Mouse (Mus musculus): ENCODE measurements at regions not wholly inside any gene's neighbourhood (a gene's known extent, or its start where the extent isn't known, plus 50 kb on each side); places are given as distances from the start of the nearest gene placed in this dataset.

GRCm38 (mm10) chr3:62985033-62985432, 256.3 kb upstream of the Mme start:
- Histone ChIP-seq H3K9me3 (replicated peaks; ENCODE audit: control insufficient read depth, low read length) (no peaks in the 10 kb centered on the region), H3K4me3 (ENCODE audit: low read depth, low read length) (no peak overlapping the region), H3K9ac (replicated peaks; ENCODE audit: low read depth, low read length) (no peak overlapping the region), H3K4me2 (ENCODE audit: low read depth, low read length) (no peak overlapping the region), H3K27me3 (ENCODE audit: control insufficient read depth, insufficient read depth, low read length) (no peaks in the 10 kb centered on the region), H3K4me1 (ENCODE audit: control insufficient read depth, insufficient read depth) (no peaks in the 10 kb centered on the region), H3K27ac (ENCODE audit: low read depth) (no peak overlapping the region), H3K36me3 (replicated peaks; ENCODE audit: control insufficient read depth, insufficient read depth, low read length) (no peaks in the 10 kb centered on the region)
- 46% methylated on average over 4 of the region's 4 CpGs for WGBS
- TF ChIP-seq CTCF (IDR thresholded peaks at IDR 0.05; ENCODE audit: low read depth) (no peak), EP300 (IDR thresholded peaks at IDR 0.05; ENCODE audit: low read depth) (no peak)
- DNase-seq (ENCODE audit: low spot score) (no peak), ATAC-seq (ENCODE audit: insufficient read depth, low read depth) (no peak)

- no peak for ATAC-seq (ENCODE audit: insufficient read depth, low read depth)
Observed at GRCm38 (mm10) chr3:62976906-62977305, 264.4 kb upstream of the Mme start.

GRCm38 (mm10) chr3:62963244-62963643, 278.1 kb upstream of the Mme start:
- no peak overlapping the region for H3K4me3 ChIP-seq (ENCODE audit: low read depth, low read length)
- TF ChIP-seq EP300 (IDR thresholded peaks at IDR 0.05; ENCODE audit: low read depth) (no peak), CTCF (IDR thresholded peaks at IDR 0.05; ENCODE audit: low read depth) (no peak)
- WGBS, result 56% methylated on average over 1 of the region's 1 CpGs
- H3K4me2 ChIP-seq (ENCODE audit: low read depth, low read length), result no peak overlapping the region
- H3K9ac ChIP-seq (replicated peaks; ENCODE audit: low read depth, low read length), result no peak overlapping the region
- ATAC-seq (ENCODE audit: insufficient read depth, low read depth) (no peak), DNase-seq (ENCODE audit: low spot score) (no peak)
- H3K9me3 ChIP-seq (replicated peaks; ENCODE audit: control insufficient read depth, low read length), result no peaks in the 10 kb centered on the region
- H3K27ac ChIP-seq (ENCODE audit: low read depth), result no peak overlapping the region
- H3K27me3 ChIP-seq (ENCODE audit: control insufficient read depth, insufficient read depth, low read length), result no peaks in the 10 kb centered on the region
- H3K36me3 ChIP-seq (replicated peaks; ENCODE audit: control insufficient read depth, insufficient read depth, low read length), result no peaks in the 10 kb centered on the region
- no peaks in the 10 kb centered on the region for H3K4me1 ChIP-seq (ENCODE audit: control insufficient read depth, insufficient read depth)

More at GRCm38 (mm10) chr3:62976906-62977305, 264.4 kb upstream of the Mme start:
- DNase-seq (ENCODE audit: low spot score), result no peak
- Histone ChIP-seq H3K9ac (replicated peaks; ENCODE audit: low read depth, low read length) (no peak overlapping the region), H3K36me3 (replicated peaks; ENCODE audit: control insufficient read depth, insufficient read depth, low read length) (no peaks in the 10 kb centered on the region), H3K27me3 (ENCODE audit: control insufficient read depth, insufficient read depth, low read length) (no peaks in the 10 kb centered on the region), H3K4me2 (ENCODE audit: low read depth, low read length) (no peak overlapping the region), H3K27ac (ENCODE audit: low read depth) (no peak overlapping the region), H3K4me3 (ENCODE audit: low read depth, low read length) (no peak overlapping the region), H3K4me1 (ENCODE audit: control insufficient read depth, insufficient read depth) (no peaks in the 10 kb centered on the region), H3K9me3 (replicated peaks; ENCODE audit: control insufficient read depth, low read length) (no peaks in the 10 kb centered on the region)
- 86% methylated on average over 1 of the region's 1 CpGs for WGBS
- TF ChIP-seq CTCF (IDR thresholded peaks at IDR 0.05; ENCODE audit: low read depth) (no peak), EP300 (IDR thresholded peaks at IDR 0.05; ENCODE audit: low read depth) (no peak)

GRCm38 (mm10) chr3:62962608-62963007, 278.7 kb upstream of the Mme start:
- TF ChIP-seq EP300 (IDR thresholded peaks at IDR 0.05; ENCODE audit: low read depth) (no peak), CTCF (IDR thresholded peaks at IDR 0.05; ENCODE audit: low read depth) (no peak)
- Histone ChIP-seq H3K27ac (ENCODE audit: low read depth) (no peak overlapping the region), H3K4me1 (ENCODE audit: control insufficient read depth, insufficient read depth) (no peaks in the 10 kb centered on the region), H3K4me2 (ENCODE audit: low read depth, low read length) (no peak overlapping the region), H3K27me3 (ENCODE audit: control insufficient read depth, insufficient read depth, low read length) (no peaks in the 10 kb centered on the region), H3K4me3 (ENCODE audit: low read depth, low read length) (no peak overlapping the region), H3K9ac (replicated peaks; ENCODE audit: low read depth, low read length) (no peak overlapping the region), H3K9me3 (replicated peaks; ENCODE audit: control insufficient read depth, low read length) (no peaks in the 10 kb centered on the region), H3K36me3 (replicated peaks; ENCODE audit: control insufficient read depth, insufficient read depth, low read length) (no peaks in the 10 kb centered on the region)
- ATAC-seq (ENCODE audit: insufficient read depth, low read depth) (no peak), DNase-seq (ENCODE audit: low spot score) (no peak)
- 11% methylated on average over 4 of the region's 4 CpGs for WGBS

- Histone ChIP-seq H3K4me3 (ENCODE audit: low read depth, low read length) (no peak overlapping the region), H3K9ac (replicated peaks; ENCODE audit: low read depth, low read length) (no peak overlapping the region), H3K4me2 (ENCODE audit: low read depth, low read length) (no peak overlapping the region), H3K27ac (ENCODE audit: low read depth) (no peak overlapping the region), H3K36me3 (replicated peaks; ENCODE audit: control insufficient read depth, insufficient read depth, low read length) (no peaks in the 10 kb centered on the region), H3K4me1 (ENCODE audit: control insufficient read depth, insufficient read depth) (no peaks in the 10 kb centered on the region), H3K9me3 (replicated peaks; ENCODE audit: control insufficient read depth, low read length) (no peaks in the 10 kb centered on the region), H3K27me3 (ENCODE audit: control insufficient read depth, insufficient read depth, low read length) (no peaks in the 10 kb centered on the region)
- TF ChIP-seq EP300 (IDR thresholded peaks at IDR 0.05; ENCODE audit: low read depth) (no peak), CTCF (IDR thresholded peaks at IDR 0.05; ENCODE audit: low read depth) (no peak)
- ATAC-seq (ENCODE audit: insufficient read depth, low read depth), result no peak
- no peak for DNase-seq (ENCODE audit: low spot score)
Observed at GRCm38 (mm10) chr3:62945356-62945755, 296.0 kb upstream of the Mme start.

GRCm38 (mm10) chr3:62938601-62939000, 302.7 kb upstream of the Mme start:
- Histone ChIP-seq H3K9ac (replicated peaks; ENCODE audit: low read depth, low read length) (no peak overlapping the region), H3K9me3 (replicated peaks; ENCODE audit: control insufficient read depth, low read length) (no peaks in the 10 kb centered on the region), H3K27ac (ENCODE audit: low read depth) (no peak overlapping the region), H3K36me3 (replicated peaks; ENCODE audit: control insufficient read depth, insufficient read depth, low read length) (no peaks in the 10 kb centered on the region), H3K27me3 (ENCODE audit: control insufficient read depth, insufficient read depth, low read length) (no peaks in the 10 kb centered on the region), H3K4me3 (ENCODE audit: low read depth, low read length) (no peak overlapping the region), H3K4me2 (ENCODE audit: low read depth, low read length) (no peak overlapping the region), H3K4me1 (ENCODE audit: control insufficient read depth, insufficient read depth) (no peaks in the 10 kb centered on the region)
- WGBS, result 70% methylated on average over 1 of the region's 1 CpGs
- no peak for TF ChIP-seq EP300 (IDR thresholded peaks at IDR 0.05; ENCODE audit: low read depth)
- ATAC-seq (ENCODE audit: insufficient read depth, low read depth), result no peak
- no peak for DNase-seq (ENCODE audit: low spot score)
